Mouse (Mus musculus) T-helper 2 cell (primary cell): ENCODE results near the gene Capns2.

Experiments
- in situ Hi-C: fragments of 300-600 bp; cut with MboI, MseI; formaldehyde crosslinking; loops from one replicate; pipeline ENCODE4 v1.15.1; 2025; ENCODE audit warnings: high pct_unique_total_duplicates

The Capns2 gene

DNA sequence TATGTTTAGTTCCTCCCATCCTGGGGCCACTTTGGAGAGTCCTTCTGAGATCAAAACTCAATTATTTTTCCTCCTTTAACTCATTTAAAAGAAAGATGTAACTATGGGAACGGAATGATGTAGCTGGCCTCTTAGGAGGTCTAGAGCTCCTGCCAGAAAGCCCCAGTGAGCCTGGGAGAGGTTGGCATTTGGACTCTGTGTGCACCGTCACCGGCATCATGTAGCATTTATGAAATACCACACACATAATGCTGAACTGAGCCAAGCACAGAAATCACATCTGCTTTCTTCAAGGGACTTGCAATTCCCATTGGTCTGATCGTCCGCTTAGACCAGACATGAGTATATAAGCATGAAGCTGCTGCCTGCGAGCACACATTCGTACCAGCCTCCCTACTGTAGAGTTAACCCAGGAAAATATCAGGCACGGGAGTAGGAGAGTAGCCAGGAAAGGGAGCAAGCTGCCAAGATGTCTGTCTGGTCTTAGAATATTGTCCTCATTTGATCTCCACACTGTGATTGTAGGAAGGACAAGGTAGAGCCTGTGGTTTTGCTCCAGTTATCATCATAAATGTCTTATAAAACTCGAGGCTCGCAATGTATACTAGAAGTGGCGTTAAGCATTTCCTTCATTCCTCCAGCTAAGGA lies 2.4 kb downstream of the Capns2 start:
- in situ Hi-C loops = loop anchor here (10.0 kb wide), 1 partner anchor 429 kb away; no protein-coding TSS in a partner anchor

DNA sequence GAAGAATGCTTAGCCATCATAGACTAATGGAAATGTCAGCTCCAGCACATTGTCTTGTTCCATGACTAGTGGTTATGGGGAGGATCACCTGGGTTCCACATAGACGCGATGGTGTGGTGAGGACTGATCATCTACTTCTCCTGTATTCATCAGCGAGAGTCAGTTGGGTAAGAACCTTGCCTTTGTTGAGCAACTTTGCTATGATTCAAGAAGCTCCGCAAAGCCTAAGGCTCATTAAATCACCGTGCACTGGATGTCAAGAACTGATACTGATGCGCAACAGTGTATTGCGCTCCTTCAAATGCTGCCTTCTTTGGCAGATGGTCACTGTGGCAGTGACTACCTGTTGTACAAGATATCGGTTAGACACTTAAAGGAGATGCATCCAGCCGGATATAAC lies 5.3 kb downstream of the Capns2 start:
- in situ Hi-C loops = loop anchor here (10.0 kb wide), 1 partner anchor 432 kb away; no protein-coding TSS in a partner anchor

DNA sequence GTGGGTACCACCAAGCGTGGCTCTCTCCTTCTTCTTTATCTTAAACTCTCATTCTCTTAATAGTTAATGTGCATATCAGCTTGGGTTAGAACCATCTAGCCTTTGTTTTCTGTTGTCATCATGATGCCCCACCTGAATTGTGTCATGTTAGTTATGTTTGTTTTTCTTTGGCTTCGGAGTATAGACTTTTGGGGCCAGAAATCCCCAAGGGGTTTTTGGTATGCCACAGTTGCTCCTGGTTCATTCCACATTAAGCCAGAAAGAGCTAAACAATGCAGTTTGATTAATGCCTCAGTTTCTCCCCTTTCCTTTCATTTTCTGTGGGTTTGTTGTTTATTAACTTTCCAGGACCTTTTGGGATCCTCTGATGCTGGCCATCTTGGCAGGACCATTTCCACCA lies 7.2 kb downstream of the Capns2 start:
- in situ Hi-C loops = loop anchor here (10.0 kb wide), 1 partner anchor 434 kb away; no protein-coding TSS in a partner anchor

DNA sequence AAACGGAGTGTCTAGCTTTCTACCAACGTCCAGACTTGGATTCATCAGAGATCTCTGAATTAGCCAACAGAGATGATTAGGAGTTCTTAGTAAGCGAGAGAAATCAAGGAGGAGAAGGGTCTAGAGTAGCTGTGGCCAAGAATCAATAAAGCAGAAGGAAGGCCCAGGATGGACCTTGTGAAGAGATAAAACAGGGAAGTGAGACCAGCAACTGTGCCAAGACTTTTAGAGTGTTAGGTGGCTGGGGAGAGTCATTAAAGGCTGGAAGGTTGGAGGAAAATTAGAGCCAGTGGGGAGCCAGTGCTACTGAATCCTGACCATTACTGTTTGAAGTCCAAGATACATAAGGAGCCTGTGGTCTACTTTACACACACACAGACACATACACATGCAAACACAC lies 10.3 kb downstream of the Capns2 start:
- in situ Hi-C loops = no loop called here

DNA sequence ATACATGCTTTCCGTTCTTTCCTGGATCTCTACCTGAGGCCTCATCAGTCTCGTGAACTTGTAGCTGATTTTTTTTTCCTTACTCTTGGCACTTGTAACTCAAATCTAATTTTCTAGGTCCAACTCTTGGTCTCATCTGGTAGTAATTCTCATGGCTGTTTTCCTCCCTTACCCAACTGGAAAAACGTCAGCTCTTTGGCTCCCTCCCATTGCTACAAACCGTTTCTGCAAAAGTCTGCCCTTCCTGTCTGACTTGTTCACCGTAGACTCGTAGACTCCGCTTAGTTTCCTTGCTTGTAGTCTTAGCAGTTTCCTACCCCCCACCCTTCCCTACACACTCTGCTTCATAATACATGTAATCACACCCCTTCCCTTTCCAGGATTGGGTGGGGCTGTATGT lies 12.2 kb downstream of the Capns2 start:
- in situ Hi-C loops = no loop called here

DNA sequence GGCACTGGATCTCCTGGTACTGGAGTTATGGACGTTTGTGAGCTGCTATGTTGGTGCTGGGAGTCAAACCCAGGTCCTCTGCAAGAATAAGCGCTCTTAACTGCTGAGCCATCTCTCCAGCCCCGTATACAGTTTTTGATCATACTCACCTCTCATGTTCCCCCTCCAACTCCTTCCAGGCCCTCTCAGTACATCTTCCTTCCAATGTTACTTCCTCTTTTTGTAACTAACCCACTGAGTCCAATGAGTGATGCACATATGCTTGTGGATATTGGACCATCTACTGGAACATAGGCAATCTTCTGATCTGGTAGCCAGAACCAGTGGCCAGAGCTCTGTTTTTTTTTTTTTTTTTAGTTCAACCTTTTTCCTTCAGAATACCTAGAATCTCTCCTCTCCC lies 14.9 kb downstream of the Capns2 start:
- in situ Hi-C loops = no loop called here

DNA sequence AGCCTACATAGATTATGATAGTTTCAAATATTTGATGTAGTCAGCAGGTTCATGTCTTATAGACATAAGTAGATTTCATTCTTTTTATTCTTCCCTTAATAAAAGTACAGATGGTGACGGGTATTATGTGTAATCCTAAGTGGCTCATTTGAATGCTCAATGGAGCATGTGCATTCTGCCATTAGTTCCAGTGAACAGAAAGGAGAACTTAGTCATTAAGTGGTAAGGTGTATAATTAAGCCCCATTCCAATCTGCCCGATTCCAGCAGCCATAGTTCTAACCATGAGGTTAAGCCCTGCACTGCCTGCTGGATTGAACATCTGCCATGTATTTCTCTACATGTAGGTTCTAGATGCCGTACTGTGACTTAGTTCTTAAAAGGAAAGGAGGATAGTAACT lies 20.6 kb downstream of the Capns2 start:
- in situ Hi-C loops = no loop called here

DNA sequence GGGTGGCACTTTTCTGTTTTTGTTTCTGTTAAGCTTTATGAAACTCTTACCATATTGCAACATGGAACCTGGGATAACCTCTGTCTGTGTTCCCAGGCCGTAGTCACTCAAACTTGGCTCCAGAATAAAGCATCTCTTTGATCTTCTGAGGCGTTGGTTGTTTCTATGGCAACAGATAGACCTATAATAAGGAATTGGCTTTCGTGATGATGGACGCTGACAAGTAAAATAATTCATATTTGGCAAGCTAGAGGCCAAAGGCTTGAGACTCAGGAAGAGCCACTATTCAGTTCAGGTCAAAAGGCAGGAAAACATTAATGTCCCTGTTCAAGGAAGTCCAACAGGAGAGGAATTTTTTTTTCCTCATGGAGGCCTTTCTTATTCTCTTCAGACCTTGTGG lies 27.8 kb downstream of the Capns2 start:
- in situ Hi-C loops = no loop called here

DNA sequence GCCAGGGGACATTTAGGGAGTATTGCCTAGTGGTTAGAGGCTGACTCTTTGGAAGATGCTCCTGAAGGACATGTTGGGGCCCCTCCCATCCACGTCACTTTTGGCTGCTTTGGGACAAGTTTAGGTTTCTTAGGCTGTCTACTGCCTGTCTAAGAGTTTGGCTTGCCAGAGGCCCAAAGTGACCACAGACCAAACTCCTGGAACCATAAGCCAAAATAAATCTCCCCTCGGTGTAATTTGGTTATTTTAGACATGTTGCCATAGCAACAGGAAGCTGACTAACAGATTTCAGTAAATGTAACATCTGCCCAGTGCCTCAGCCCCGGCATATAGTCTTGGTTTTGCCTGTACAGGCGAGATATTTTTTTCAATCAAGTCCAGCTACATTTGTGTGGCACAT lies 36.8 kb downstream of the Capns2 start:
- in situ Hi-C loops = no loop called here

DNA sequence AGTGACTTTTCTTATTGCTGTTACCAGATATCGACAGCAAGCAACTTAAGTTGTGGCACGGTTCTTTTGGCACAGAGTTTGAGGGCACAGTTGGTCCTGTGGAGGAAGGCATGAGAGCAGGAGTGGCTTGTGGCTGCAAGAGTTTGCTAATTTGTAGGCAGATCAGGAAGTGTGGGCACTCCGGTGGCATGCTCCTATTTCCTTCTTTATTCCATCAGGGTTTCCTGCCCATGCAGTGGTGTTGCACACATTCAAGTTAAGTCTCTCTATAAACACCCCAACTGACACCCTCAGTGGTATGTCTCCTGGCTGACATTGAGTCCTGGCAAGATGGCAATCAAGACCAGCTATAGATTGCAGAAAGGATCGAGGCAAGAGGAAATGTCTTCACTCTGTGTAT lies 47.9 kb downstream of the Capns2 start:
- in situ Hi-C loops = no loop called here

DNA sequence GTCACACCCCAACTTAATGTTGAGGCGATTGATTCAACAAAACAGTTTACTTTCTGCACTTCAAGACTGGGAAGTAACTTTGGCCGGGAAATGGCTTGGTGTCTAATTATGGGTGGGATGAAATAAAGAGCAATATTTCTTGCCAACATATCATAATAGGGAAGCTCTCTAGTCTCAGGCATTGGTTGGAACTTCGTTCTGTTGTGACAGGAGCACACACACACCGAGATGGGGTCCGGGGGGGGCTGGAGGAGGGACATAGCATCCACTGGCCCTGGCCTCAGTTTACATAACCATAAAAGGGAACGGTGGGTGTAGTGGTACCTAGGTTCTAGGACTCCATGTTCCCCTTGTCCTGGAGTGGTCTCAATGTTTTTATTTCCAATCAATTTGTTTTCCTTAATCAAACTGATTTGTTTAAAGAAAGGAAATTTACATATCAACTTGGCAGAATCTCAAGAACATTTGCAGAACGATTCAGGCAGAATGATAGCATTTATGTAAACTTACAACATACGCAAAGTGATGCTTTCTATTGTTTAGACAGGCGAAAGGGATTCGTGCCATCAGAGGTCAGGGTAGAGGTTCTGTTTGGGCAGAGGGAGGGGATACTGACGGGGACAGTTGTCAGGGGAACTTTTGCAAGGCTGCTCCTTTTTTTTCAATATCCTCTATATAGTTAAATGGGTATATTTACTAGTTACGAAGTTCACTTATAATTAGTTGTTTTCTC lies 49.6 kb downstream of the Capns2 start:
- in situ Hi-C loops = no loop called here
